Mouse (Mus musculus): Measurements from ENCODE around the gene Wasf2. TPM values are rescaled to one million over a fixed set of nuclear protein-coding genes. Genes with fewer than 3 reads are reported as not detected.
"Not testable (repeated sequence)": the region's sequence is repeated elsewhere in the genome, so short reads cannot be mapped to it uniquely, and the experiment has no call there.

Wasf2 gene
- total and polyA plus RNA-seq, 3 experiments, result 14.9 to 59.5 (median 21.7) TPM

GRCm38 (mm10) chr4:133096671-133097070 lies 33.6 kb upstream of the Wasf2 start:
- peaks cover 0 to 20% of the 10 kb centered on the region in 2 experiments; a peak in 2 of 4 replicates for H3K4me1 ChIP-seq (ENCODE audit: control insufficient read depth in 1 of 2, insufficient read depth in 2 of 2)
- in situ Hi-C loops (cut with MboI; ENCODE audit: low pct_ligation_motif_present, low pct_unique_long_range_greater_than_20kb, low sequenced_read_pairs); dilution Hi-C loops (cut with MboI; ENCODE audit: extremely low pct_ligation_motif_present, extremely low pct_unique_long_range_greater_than_20kb, low sequenced_read_pairs); H3K27me3 ChIP-seq (replicated peaks); DNase-seq (ENCODE audit: extremely low read depth); H3K36me3 ChIP-seq (replicated peaks in 1 of 2; ENCODE audit: control insufficient read depth in 1 of 2, insufficient read depth in 1 of 2, low read length in 1 of 2); H3K27ac ChIP-seq (ENCODE audit: insufficient read depth, low read depth); H3K79me2 ChIP-seq (replicated peaks; ENCODE audit: control insufficient read depth, extremely low read depth, insufficient read depth, poor library complexity, severe bottlenecking); H3K4me2 ChIP-seq (ENCODE audit: insufficient read depth, low read depth, poor library complexity, severe bottlenecking); H3K9ac ChIP-seq (ENCODE audit: insufficient read depth, low read depth); H3K4me3 ChIP-seq (replicated peaks in 1 of 3; ENCODE audit: low read depth in 2 of 3, low read length in 2 of 3, poor library complexity in 1 of 3); H3K9me3 ChIP-seq (replicated peaks; ENCODE audit: low read length): not testable (repeated sequence)

GRCm38 (mm10) chr4:133101751-133102150 lies 28.6 kb upstream of the Wasf2 start:
- H3K4me3 ChIP-seq (replicated peaks in 1 of 3; ENCODE audit: low read depth in 2 of 3, low read length in 2 of 3, poor library complexity in 1 of 3), result no peak overlapping the region
- no peaks in the 10 kb centered on the region for H3K4me1 ChIP-seq (ENCODE audit: control insufficient read depth in 1 of 2, insufficient read depth in 2 of 2)
- no peak overlapping the region for H3K4me2 ChIP-seq (ENCODE audit: insufficient read depth, low read depth, poor library complexity, severe bottlenecking)
- no peak for DNase-seq (ENCODE audit: extremely low read depth)
- H3K9ac ChIP-seq (ENCODE audit: insufficient read depth, low read depth), result no peak overlapping the region
- no peaks in the 10 kb centered on the region for H3K36me3 ChIP-seq (replicated peaks in 1 of 2; ENCODE audit: control insufficient read depth in 1 of 2, insufficient read depth in 1 of 2, low read length in 1 of 2)
- H3K27me3 ChIP-seq (replicated peaks), result no peaks in the 10 kb centered on the region
- H3K9me3 ChIP-seq (replicated peaks; ENCODE audit: low read length), result no peaks in the 10 kb centered on the region
- no peak for TF ChIP-seq ELF1 (IDR thresholded peaks at IDR 0.05; ENCODE audit: low read depth, low read length)
- no peak for TF ChIP-seq ETS1 (conservative IDR thresholded peaks at IDR 0.05; ENCODE audit: low read depth, low read length)
- no peak for TF ChIP-seq ZKSCAN1 (IDR thresholded peaks at IDR 0.05; ENCODE audit: borderline replicate concordance, low read depth, low read length)
- no peak for TF ChIP-seq KAT2A (IDR thresholded peaks at IDR 0.05; ENCODE audit: insufficient replicate concordance, low read length)
- no peak for TF ChIP-seq JUND (conservative IDR thresholded peaks at IDR 0.05; ENCODE audit: low read depth, low read length)
- no peak for TF ChIP-seq ZC3H11A (IDR thresholded peaks at IDR 0.05; ENCODE audit: low read depth, low read length)
- TF ChIP-seq SMC3 (IDR thresholded peaks at IDR 0.05; ENCODE audit: low read depth, low read length), result no peak
- no peak for TF ChIP-seq POLR2AphosphoS2 (IDR thresholded peaks at IDR 0.05; ENCODE audit: low read depth, low read length)
- no peak for TF ChIP-seq MAFK (IDR thresholded peaks at IDR 0.05; ENCODE audit: insufficient replicate concordance, low read length)
- no peak for TF ChIP-seq NELFE (IDR thresholded peaks at IDR 0.05; ENCODE audit: low read depth, low read length)
- TF ChIP-seq CTCF (conservative IDR thresholded peaks at IDR 0.05 in 1 of 2, IDR thresholded peaks at IDR 0.05 in 1 of 2; ENCODE audit: low read depth in 2 of 2, low read length in 2 of 2), result no peak
- no peak for TF ChIP-seq EP300 (IDR thresholded peaks at IDR 0.05; ENCODE audit: low read length)
- TF ChIP-seq PAX5 (IDR thresholded peaks at IDR 0.05; ENCODE audit: low read length), result no peak
- TF ChIP-seq CHD1 (IDR thresholded peaks at IDR 0.05; ENCODE audit: low read depth, low read length), result no peak
- TF ChIP-seq USF1 (IDR thresholded peaks at IDR 0.05; ENCODE audit: low read depth, low read length), result no peak
- no peak for TF ChIP-seq SIN3A (IDR thresholded peaks at IDR 0.05; ENCODE audit: low read length)
- no peak for TF ChIP-seq E2F4 (IDR thresholded peaks at IDR 0.05; ENCODE audit: insufficient replicate concordance, low read depth, low read length)
- TF ChIP-seq TCF12 (IDR thresholded peaks at IDR 0.05; ENCODE audit: low read depth, low read length), result no peak
- TF ChIP-seq MXI1 (IDR thresholded peaks at IDR 0.05; ENCODE audit: low read depth, low read length), result no peak
- TF ChIP-seq MAX (IDR thresholded peaks at IDR 0.05; ENCODE audit: low read length), result no peak
- no peaks in the 10 kb centered on the region for H3K79me2 ChIP-seq (replicated peaks; ENCODE audit: control insufficient read depth, extremely low read depth, insufficient read depth, poor library complexity, severe bottlenecking)
- in situ Hi-C loops (cut with MboI; ENCODE audit: low pct_ligation_motif_present, low pct_unique_long_range_greater_than_20kb, low sequenced_read_pairs) (no loop called here), dilution Hi-C loops (cut with MboI; ENCODE audit: extremely low pct_ligation_motif_present, extremely low pct_unique_long_range_greater_than_20kb, low sequenced_read_pairs) (no loop called here)
- H3K27ac ChIP-seq (ENCODE audit: insufficient read depth, low read depth), result no peak overlapping the region

Measured in CH12.LX (cell line).